Mouse (Mus musculus) telencephalon, adult 2 months (tissue): Measurements from ENCODE around the gene Nt5dc3.

Source experiments
- DNase-seq: peaks from one replicate; pipeline ENCODE4 v3.0.0-alpha.2; 2011; ENCODE audit warnings: low read depth, low spot score

Nt5dc3 gene

GRCm38 (mm10) chr10:86778398-86779116 is at the start of gene Nt5dc3:
TSS of gene Nt5dc3 (plus strand) at chr10:86779005.
- DNase-seq = peak; percentile 95

DNA sequence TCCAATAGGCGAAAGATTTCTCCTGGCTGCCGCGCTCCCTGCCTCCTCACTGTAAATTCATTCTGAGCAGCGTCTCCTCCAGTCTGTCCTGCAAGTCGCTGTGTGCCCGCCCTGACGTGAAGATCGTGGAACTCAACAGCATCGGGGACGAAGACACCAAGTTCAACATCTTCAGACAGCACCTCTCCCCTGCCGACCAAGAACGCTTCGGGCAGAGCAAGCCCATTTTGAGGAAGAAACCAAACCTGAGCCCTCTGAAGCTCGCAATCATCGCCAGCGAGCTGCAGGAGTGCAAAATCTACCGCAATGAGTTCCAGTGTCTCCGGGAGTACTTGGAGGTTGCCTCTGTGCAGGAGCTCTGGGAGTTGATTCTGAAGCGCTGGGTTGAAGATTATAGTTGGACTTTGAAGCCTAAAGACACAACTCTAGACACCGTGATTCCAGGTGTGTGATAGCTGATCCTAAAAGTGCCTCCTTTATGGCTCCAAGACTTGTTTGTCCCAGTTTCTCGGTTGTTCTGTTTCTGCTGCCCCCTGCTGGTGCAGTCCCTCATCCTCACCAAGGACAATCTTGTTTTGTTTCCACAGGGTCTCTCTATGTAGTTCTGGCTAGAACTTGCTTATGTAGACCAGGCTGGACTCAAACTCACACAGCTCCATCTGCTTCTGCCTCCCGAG is 47.8 kb upstream of the Nt5dc3 start:
- peak; percentile 68 for DNase-seq

GRCm38 (mm10) chr10:86731500-86731863 is 47.3 kb upstream of the Nt5dc3 start:
- no peak for DNase-seq

- DNase-seq = no peak
Measured at GRCm38 (mm10) chr10:86735036-86735435, 43.8 kb upstream of the Nt5dc3 start.

DNA sequence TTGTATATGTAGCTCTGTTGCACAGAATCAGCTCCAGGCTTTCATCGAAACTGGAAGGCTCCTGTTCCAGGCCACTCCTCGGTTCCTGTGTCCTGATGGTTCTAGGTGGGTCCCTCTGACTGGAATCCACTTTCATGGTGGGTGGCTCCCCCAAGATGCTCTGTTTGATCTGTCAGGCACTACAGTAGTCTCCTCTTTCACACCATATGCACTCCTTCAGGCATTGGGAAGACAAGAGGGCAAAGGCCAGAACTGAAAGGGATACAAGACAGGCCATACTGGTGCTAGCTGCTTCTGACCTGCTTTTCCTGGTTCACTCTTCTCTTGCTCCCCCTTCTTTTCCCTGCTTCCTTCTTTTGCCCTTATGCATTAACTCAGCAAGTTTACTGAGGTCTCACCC is 35.9 kb upstream of the Nt5dc3 start:
- no peak for DNase-seq

DNA sequence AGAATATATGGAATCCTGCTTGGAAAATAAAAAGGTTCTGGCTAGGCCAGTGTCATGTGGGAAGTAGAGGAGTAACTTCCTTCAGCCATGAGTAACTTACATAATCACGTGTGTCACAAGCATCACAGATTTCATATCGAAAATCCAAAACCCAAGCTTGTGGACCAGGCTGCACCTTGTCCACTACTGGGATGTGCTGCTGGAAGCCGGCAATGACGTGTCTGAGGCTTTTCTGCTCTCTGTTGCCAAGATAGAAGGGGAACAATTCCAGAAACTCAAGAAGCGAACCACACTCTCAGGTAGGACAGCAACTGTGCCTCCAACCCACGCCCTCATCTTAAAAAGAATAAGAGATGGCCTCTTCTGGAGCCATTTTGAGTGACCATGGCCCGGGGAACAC is 34.5 kb upstream of the Nt5dc3 start:
- DNase-seq = no peak

DNA sequence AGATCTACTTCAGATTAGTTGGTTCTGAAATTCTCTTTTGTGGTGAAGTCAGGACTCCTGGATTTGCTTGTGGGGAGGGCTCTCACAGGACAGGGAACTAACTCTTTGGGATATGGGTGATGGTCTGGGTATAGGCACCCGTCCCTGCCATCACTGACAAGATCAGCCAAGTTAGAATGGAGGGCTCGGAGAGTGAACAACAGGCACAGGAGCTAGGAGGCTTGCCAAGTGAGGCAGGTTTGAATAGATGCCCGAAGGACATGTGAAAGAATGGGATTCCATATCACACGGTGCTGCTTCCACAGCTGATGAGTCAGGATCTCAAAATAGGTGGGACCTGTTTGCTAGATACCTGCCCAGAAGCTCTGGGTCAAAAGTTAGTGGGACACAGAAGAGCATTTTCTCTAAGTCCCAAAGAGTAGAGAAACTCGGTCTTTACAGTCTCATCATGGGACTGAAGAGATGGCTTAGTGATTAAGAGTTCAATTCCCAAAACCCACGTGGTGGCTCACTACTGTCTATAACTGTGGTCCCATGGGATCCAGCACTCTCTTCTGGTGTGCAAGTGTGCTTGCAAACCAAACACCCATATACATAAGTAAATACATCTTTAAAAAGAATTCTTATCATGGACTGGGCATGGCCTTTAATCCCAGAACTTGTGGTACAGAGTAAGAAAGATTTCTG is 22.8 kb upstream of the Nt5dc3 start:
- DNase-seq = no peak

GRCm38 (mm10) chr10:86757724-86758123 is 21.1 kb upstream of the Nt5dc3 start:
- no peak for DNase-seq

DNA sequence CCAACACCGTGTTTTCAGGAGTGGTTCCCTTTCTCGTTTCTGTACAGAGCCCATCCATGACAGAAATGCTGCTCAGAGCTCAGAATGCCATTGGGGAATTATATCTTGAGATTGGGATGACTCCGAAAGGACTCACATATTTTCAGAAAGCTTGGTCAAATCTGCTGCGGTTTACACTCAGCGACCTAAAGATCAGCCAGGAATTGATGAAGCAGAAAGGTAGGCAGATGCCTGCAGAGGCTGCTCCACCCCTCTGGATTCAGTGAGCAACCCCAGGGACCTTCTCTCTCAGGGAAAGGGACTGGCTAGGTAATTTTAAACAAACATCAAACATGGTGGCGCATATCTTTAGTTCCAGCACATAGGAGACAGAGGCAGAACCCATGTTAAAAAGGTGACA is 20.6 kb upstream of the Nt5dc3 start:
- DNase-seq = no peak

DNA sequence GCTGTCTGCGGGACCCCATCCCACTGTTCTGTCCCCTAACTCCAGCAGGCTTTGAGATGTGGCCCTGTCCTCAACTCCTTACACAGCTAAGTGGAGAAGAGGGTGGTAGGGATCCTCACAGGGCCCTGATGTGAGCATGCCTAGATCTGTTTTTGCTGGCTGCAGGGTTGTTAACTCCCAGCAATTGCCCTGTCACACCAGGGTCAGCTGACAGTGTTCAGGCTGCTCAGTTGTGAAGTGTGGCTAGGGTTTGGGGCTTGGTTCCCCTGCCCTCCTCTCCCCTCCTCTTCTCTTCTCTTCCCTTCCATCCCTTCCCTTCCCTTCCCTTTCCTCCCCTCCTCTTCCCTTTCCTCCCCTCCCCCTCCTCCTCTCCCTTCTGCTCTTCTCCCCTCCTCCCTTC is 17.6 kb upstream of the Nt5dc3 start:
- no peak for DNase-seq

- DNase-seq = no peak
Measured at GRCm38 (mm10) chr10:86761722-86762383, 17.0 kb upstream of the Nt5dc3 start.

- DNase-seq = no peak
Measured at GRCm38 (mm10) chr10:86762384-86762730, 16.4 kb upstream of the Nt5dc3 start.

- DNase-seq = no peak
Measured at GRCm38 (mm10) chr10:86763672-86764071, 15.1 kb upstream of the Nt5dc3 start, which contains the start of gene Gm49358. TSS of gene Gm49358 (plus strand) at chr10:86763972.

DNA sequence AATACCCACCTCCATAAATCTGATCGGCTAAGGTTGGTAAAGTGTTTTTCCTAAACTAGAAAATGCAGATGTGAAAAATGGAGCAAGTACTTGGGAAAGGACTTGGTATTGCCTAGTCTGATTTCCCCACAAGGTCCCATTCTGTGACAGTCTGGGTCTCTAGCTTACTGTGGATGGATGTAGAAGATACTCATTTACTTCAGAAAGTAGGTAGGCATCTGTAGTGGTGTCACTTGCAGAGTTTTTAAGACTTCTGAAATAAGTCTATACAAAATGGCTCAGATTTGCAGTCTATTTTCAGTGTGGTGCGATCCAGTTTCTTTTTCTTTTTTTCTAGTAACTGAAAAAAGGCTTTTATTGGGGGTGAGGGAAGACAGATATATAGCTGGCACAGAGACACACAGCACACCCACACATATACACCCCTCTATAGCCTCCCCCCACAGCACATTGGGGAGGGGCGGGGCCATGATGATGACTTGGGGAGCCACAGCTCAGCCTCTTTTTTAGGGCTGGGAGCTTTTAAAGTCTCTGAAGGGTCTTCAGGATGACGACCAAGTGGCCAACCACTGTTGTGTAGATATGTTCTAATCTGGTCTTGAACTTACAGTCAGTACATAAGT is 13.3 kb upstream of the Nt5dc3 start:
- DNase-seq = no peak

DNA sequence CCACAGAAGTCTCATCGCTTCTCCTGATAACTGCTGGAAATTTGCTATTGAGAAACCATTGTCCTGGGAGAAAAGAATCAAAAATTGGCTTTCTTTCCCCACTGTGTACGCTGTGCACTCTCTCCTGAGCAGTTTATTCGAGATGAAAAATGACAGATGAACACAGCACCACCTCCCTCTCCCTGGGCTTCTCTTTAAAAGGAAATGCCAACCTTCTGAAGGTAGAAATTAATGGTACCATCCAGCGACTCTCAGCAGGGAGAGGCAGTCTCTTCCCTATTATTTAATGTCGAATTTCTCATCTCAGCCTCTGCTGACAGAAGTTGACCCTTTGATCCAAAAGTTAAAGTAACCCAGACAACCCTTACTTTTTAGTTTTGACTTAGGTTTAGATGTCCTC is 9.6 kb upstream of the Nt5dc3 start:
- DNase-seq = no peak

DNA sequence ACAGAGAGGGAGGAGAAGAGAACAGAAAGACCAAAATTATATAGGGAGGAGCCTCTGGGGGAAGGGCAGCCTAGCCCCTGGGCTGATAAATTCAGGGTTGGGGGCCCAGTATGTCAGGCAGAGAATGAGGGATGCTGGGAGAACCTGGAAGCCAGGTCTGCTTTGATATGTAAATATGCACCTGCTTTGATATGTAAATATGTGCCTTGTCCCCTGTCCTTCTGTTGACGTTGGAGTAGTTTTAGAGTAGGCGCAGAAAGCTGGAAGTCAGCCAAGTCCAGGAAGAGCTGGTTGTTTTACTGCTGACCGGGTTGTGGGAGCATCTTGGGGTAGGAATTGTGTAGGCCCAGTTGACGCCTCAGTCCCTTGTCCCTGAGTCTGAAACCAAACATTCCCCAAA is 9.0 kb upstream of the Nt5dc3 start:
- no peak for DNase-seq

DNA sequence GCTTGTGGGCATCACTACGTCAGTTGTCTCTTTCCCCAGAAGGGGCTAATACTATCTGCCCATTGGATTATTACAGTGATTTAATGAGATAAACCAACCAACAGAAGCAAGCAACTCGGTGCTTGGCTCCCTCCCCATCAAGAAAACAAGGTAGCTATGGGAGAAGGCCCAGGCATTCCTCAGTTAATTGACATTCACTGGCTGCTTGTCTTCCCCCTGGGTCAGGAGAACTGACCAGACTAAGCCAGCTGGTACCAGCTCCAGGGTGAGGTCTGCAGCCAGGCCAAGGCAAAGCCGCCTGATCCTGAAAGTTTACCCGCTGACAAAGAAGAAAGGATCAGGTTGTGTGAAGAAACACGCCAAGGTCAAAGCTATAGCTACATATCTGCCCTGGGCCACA is 7.1 kb upstream of the Nt5dc3 start:
- DNase-seq = no peak

DNA sequence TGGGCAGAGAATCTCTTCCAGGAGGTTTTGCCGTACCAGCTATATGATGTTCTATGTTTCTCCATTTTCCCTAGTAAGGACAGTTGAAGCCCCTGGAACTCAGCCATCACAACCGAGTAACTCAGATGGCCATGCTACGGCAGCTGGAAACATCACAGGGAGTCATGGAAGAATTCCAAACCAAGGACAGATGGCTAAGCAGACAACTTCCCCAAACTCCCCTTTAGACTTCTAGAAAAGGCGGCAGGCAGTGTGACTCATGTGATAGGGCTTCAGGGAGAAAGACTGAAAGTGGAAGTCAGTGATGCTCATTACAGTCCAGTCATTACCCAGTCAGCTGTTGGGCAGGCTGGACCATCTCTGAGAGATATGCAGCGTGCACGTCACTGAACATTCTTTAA is 6.6 kb upstream of the Nt5dc3 start:
- no peak for DNase-seq

DNA sequence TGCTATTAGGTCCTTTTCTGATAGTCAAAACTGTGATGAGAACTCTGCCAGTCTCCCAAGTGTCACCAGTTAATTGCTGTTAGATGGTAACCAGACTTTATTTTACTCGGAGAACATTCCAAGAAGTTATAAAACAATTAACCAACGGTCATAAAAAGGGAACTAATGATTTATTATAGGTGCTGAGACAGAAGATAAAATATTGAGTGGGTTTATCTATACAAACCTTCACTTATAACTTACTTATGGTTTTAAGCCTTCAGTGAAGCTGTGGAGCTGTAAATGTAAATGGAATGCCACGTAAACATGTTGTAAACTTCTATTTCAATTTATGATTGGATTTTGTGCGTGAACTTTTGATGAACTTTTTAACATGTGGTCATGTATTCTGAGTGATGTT is 5.4 kb upstream of the Nt5dc3 start:
- DNase-seq = no peak

DNA sequence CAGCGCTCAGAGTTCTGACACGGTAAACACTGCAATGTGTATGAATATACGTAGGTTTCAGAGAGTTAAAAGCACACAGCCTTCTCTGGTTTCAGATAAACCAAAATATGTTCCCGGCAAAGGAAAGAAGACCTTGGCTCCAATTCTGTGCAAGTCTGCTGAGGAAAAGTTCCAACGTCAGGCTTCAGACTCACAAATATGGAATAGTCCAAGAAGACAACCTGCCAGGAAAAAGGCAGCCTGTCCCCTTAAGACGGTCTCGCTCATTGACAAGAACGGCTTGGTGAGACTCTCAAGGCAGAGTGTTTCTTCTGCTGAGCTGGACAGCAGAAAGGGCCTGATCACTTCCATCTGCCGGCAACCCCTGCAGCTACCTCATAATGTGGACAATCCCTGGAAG is 2.5 kb upstream of the Nt5dc3 start:
- DNase-seq = no peak

- DNase-seq = no peak
Measured at GRCm38 (mm10) chr10:86777614-86778319, 1.0 kb upstream of the Nt5dc3 start.
